Mouse (Mus musculus): ENCODE measurements at regions not wholly inside any gene's neighbourhood (a gene's known extent, or its start where the extent isn't known, plus 50 kb on each side); places are given as distances from the start of the nearest gene placed in this dataset.

GRCm38 (mm10) chr14:46682728-46683127 is 77.6 kb upstream of the Cdkn3 start:
- TF ChIP-seq GATA1 (IDR thresholded peaks at IDR 0.05; ENCODE audit: low read depth, low read length) = no peak
- no peak for TF ChIP-seq CTCF (IDR thresholded peaks at IDR 0.05 in 2 of 3, conservative IDR thresholded peaks at IDR 0.05 in 1 of 3; ENCODE audit: control insufficient read depth in 1 of 3, insufficient read depth in 1 of 3, low read depth in 2 of 3, low read length in 3 of 3, poor library complexity in 1 of 3, severe bottlenecking in 1 of 3)
- no peak for TF ChIP-seq NELFE (IDR thresholded peaks at IDR 0.05; ENCODE audit: low read depth, low read length)
- TF ChIP-seq POLR2A (IDR thresholded peaks at IDR 0.05; ENCODE audit: control insufficient read depth in 1 of 2, insufficient read depth in 1 of 2, low read depth in 1 of 2, low read length in 2 of 2, poor library complexity in 1 of 2) = no peak
- no peak for TF ChIP-seq ZNF384 (IDR thresholded peaks at IDR 0.05; ENCODE audit: low read depth, low read length)
- TF ChIP-seq EP300 (IDR thresholded peaks at IDR 0.05; ENCODE audit: low read depth in 1 of 2, low read length in 2 of 2) = no peak
- no peak for TF ChIP-seq CHD2 (IDR thresholded peaks at IDR 0.05; ENCODE audit: low read length)
- TF ChIP-seq USF1 (IDR thresholded peaks at IDR 0.05; ENCODE audit: low read depth, low read length) = no peak
- no peak for TF ChIP-seq MXI1 (IDR thresholded peaks at IDR 0.05; ENCODE audit: low read depth, low read length)
- no peak for TF ChIP-seq MAFK (IDR thresholded peaks at IDR 0.05; ENCODE audit: borderline replicate concordance, low read depth, low read length)
